Mouse (Mus musculus): ENCODE measurements around the gene Spc24. TPM values are rescaled to one million over a fixed set of nuclear protein-coding genes. Genes with fewer than 3 reads are reported as not detected.

Gene Spc24
- total RNA-seq, 2 experiments from 2014 or later: 4.7 to 6.5 TPM

GRCm38 (mm10) chr9:21754003-21754402 is 6.1 kb downstream of the Spc24 start:
- intact Hi-C loops (cut with DNase I): loop anchor here (5.0 kb wide), 1 partner anchor 57 kb away; no protein-coding TSS in a partner anchor
- peak; percentile 85 to 91 for DNase-seq

DNA sequence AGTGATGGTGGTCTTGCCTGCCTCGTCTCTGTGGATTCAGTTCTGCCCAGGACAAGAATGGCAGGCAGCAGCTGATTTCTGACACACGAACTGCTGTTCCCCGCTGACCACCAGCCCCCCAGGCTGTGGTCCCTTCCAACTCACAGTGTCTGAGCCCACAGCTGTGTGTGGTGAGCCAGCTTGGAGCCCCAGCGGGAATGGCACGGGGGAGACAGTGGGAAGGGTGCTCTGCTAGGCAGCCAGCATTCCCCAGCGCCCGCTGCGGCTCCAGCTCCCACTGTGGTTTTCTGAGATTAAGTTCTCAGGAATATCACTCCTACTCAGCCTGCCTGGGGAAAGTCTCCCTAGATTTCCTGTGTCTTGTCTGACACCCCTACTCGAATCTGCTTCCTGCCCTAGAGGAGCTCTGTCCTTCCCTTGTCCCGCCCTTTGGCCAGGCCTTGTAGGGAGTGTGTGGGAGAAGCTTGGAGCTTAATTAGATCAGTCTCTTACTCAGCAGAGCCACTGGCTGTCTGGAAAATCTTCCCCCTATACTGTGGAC is 7.8 kb downstream of the Spc24 start:
- intact Hi-C loops (cut with DNase I): loop anchor here (5.0 kb wide), 1 partner anchor 55 kb away; no protein-coding TSS in a partner anchor
- peak; percentile 55 to 72 for DNase-seq

DNA sequence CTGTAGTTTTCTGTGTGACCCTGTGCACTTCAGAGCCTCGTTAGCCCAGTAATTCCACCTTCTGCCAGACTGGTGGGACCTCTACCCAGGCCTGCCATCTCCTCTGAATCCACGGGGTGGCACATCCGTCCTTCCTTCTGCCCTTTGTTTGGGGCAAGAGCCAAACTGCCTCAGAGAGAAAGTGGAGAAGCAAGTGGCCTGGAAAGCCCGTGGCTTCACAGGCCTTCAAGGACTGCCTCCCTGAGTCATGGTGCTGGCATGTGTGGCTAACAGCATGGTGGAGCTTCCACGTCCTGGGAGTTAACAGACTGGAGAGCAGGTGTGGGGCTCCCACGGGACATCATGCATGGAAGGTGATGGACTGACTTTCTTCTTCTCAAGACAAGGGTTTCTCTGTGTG is 8.8 kb downstream of the Spc24 start:
- intact Hi-C loops (cut with DNase I): loop anchor here (1.0 to 5.0 kb wide), 2 partner anchors 53 to 54 kb away; no protein-coding TSS in a partner anchor

DNA sequence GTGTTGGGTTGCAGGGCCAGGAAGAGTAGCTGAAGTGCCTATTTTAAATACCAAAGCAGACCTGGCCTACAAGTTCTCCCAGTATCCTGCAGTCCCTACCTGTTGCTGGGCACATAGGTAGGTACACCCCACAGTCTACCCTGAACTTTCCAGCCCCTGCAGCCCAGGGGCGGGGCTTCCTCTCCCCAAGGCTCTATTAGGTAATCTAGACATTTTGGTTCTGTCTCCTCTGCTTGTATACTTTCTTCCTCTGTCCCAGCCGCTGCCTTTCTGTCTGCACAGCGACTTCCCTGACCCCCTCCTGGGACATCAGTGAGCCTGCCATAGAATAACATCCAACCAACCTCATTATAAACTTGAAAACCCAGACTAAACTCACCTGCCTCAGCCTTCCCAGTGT is 9.7 kb downstream of the Spc24 start:
- DNase-seq: no peak
- intact Hi-C loops (cut with DNase I): loop anchor here (5.0 kb wide), 1 partner anchor 53 kb away; no protein-coding TSS in a partner anchor

More for the DNA sequence above, 8.8 kb downstream of the Spc24 start:
- DNase-seq: peak; percentile 37 to 58

- intact Hi-C loops (cut with DNase I): loop anchor here (5.0 kb wide), 2 partner anchors 42 to 52 kb away; no protein-coding TSS in a partner anchor
Observed at GRCm38 (mm10) chr9:21749382-21750118, 10.6 kb downstream of the Spc24 start.

GRCm38 (mm10) chr9:21748491-21748890 is 11.6 kb downstream of the Spc24 start:
- no peak for DNase-seq
- intact Hi-C loops (cut with DNase I): loop anchor here (5.0 kb wide), 1 partner anchor 41 kb away; no protein-coding TSS in a partner anchor

More at GRCm38 (mm10) chr9:21749382-21750118, 10.6 kb downstream of the Spc24 start:
- DNase-seq: no peak

DNA sequence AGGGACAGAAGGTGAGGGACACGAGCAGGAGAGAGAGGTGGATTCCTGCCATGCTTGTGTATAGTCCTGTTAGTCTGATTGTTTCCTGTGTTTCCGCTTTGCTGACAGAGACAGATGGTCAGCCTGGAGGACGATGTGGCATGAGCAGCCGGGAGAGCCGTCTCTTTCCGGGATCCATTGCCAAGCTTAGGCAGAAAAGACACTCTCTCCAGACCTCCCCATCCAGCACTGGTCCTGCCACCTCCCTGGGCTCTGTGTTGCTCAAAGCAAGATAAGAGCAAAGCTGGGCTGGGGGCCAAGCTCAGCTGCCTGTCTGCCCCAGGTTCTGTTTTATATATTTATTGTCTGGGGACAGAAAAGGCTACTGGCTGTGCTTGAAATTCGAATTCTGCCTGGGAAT is 12.1 kb downstream of the Spc24 start:
- peak; percentile 72 to 79 for DNase-seq
- intact Hi-C loops (cut with DNase I): loop anchor here (5.0 kb wide), 1 partner anchor 41 kb away; no protein-coding TSS in a partner anchor

DNA sequence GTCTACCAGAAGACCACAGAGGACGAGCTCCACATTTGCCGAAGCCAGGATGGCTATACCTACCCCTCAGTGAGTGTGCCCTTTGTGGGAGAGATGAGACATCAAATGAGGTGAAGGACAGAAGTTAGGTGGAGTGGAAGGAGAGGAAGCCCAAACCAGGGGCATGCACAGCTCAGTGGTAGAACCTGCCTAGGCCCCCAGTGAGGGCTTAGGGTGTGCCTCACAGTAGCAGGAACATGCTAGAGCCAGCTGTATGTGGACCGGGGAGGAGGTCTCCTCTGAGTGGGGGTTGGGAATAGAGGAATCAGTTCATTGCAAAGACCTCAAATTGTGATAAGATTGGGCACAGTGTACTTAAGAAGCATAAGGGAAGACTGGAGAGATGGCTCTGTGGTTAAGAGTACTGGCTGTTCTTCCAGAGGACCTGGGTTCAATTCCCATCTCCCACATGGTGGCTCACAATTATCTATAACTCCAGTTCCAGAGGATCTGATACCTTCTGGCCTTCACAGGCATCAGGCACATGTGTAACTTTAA is 12.8 kb downstream of the Spc24 start:
- intact Hi-C loops (cut with DNase I): loop anchor here (5.0 kb wide), 1 partner anchor 40 kb away; no protein-coding TSS in a partner anchor
- DNase-seq: no peak

DNA sequence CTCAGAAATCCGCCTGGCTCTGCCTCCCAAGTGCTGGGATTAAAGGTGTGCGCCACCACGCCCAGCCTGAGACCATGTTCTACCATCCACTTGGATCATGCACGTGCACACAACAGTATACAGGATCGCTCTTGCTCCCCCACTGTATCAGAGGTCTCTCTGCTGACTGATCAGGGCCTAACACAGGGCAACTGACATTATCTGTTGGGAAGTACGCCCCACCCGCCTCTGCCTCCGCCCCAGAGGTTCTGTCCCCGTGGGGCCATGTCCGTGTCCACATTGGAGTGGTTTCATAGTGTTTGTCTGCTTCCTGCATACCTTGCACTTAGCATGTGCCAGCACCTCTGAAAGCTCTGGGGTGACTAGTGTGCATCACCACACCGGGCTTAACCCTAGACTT is 18.6 kb downstream of the Spc24 start:
- no peak for DNase-seq
- intact Hi-C loops (cut with DNase I): no loop called here

DNA sequence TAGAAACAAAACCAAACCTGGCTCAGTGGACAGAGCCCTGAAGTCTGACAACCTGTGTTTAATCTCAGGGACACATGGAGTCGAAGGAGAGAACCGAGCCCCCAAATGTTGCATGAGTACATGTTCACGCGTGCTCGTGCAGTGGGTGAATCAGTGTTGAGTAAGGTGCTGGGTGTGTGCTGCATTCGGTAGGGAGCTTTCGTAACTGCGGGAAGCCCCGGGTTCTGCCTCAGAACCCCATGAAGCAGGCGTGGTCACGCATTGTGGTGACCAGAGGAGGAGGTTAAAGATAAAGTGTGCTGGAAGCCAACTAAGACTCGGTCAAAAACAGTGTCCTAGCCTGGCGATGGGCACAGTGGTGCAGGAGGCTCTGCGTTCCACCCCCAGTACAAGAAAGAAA is 19.7 kb downstream of the Spc24 start:
- intact Hi-C loops (cut with DNase I): no loop called here
- no peak for DNase-seq

- DNase-seq: no peak
- intact Hi-C loops (cut with DNase I): no loop called here
Observed at GRCm38 (mm10) chr9:21738776-21739175, 21.3 kb downstream of the Spc24 start.

- intact Hi-C loops (cut with DNase I): no loop called here
Observed at GRCm38 (mm10) chr9:21737188-21737587, 22.9 kb downstream of the Spc24 start.

DNA sequence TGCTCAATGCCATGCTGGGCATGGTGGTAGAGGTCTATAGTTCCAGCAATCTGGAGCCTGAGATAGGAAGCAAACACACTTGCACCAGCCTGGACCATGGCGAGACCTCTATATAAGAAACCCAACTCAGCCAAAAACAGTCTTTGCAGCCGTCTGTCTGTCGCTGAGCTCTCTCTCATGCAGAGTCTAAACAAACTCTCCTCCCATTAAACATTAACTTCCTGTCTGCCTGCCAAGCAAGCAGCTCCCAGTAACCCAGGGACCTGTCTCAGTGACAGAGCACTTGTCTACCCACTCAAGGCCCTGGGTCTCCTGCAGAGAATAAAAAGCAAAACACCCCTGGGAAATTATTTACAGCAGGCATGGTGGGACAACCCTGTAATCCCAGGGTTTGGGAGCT is 23.5 kb downstream of the Spc24 start:
- intact Hi-C loops (cut with DNase I): no loop called here
- DNase-seq: no peak

More at GRCm38 (mm10) chr9:21737188-21737587, 22.9 kb downstream of the Spc24 start:
- no peak for DNase-seq

- no peak for DNase-seq
- intact Hi-C loops (cut with DNase I): no loop called here
Observed at GRCm38 (mm10) chr9:21735126-21735525, 25.0 kb downstream of the Spc24 start.

DNA sequence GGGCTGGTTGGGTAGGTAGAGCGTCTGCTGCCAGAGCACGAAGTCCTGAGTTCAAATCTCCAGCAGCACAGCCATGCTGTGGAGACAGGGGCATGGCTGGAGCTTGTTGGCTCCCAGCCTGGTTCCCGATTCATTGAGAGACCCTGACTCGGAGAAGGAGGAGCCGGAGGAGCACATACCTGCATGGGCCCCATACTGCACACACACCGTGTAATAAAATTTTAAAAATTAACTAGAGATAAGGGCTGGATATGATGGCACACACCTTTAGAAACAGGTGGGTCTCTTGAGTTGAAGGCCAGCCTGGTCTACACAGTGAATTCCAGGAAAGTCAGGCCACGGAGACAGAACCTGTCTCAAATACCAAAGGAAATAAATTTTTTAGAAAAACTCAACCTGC is 26.1 kb downstream of the Spc24 start:
- intact Hi-C loops (cut with DNase I): no loop called here
- no peak for DNase-seq

DNA sequence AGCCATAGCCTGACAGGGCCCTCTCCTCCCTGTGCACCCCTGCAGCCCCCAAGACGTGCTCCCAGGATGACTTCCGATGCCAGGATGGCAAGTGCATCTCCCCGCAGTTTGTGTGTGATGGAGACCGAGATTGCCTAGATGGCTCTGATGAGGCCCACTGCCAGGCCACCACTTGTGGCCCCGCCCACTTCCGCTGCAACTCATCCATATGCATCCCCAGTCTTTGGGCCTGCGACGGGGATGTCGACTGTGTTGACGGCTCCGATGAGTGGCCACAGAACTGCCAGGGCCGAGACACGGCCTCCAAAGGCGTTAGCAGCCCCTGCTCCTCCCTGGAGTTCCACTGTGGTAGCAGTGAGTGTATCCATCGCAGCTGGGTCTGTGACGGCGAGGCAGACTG is 26.7 kb downstream of the Spc24 start:
- intact Hi-C loops (cut with DNase I): no loop called here
- no peak for DNase-seq

- DNase-seq: no peak
Observed at GRCm38 (mm10) chr9:21732288-21732687, 27.8 kb downstream of the Spc24 start.

DNA sequence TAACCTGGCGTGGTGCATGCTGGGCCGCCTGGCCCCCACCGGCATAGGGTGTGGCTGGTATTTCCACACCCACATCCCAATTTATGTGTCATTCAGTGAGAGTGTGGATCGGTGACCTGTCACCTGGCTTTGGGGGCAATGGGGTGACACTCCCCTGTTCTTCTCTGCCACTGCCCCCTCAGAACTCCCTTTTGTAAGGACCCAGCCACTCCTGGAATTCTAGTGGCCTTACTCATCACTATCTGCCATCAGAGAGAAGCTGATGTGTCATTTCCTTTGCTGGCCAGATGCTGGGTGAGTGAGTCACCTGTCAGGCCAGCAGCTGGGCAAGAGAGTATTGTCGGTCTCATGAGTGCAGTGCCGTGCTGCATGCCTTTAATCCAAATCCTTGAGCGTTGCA is 30.8 kb downstream of the Spc24 start:
- intact Hi-C loops (cut with DNase I): no loop called here

More at GRCm38 (mm10) chr9:21732288-21732687, 27.8 kb downstream of the Spc24 start:
- intact Hi-C loops (cut with DNase I): no loop called here

DNA sequence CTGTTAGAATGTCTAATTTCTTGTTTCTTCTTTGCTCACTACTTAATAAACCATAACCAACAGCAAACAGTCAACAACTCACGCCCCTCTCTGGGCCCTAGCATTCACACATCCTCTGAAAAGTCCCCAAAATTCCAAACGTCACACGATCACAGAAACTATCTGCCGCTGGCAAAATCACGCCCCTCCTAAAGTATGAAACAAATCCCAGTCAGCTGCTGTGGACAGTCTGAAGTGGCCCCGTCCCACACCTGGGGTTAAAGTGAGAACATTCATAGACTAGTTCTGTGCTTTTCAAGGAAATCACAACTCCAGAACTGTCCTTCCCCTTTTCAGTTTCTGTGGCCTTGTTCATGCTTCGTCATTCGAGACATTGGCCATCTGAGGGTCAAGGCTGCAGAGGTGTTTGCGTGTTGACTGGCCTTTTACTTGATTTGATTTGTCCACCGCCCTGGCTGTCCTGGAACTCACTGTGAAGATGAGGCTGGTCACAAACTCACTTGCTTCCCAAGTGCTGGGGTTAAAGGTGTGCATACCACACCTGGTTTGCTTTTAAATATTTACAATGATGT is 31.8 kb downstream of the Spc24 start:
- intact Hi-C loops (cut with DNase I): no loop called here
- no peak for DNase-seq

More for the DNA sequence above, 30.8 kb downstream of the Spc24 start:
- no peak for DNase-seq

- intact Hi-C loops (cut with DNase I): no loop called here
- no peak for DNase-seq
Observed at GRCm38 (mm10) chr9:21726218-21726975, 33.7 kb downstream of the Spc24 start.

Measured in heart, postnatal 14 days (tissue).